Mouse (Mus musculus): ENCODE data around the gene Pid1. TPM values are rescaled to one million over a fixed set of nuclear protein-coding genes. Genes with fewer than 3 reads are reported as not detected.
"Not testable (repeated sequence)": the region's sequence is repeated elsewhere in the genome, so short reads cannot be mapped to it uniquely, and the experiment has no call there.

The Pid1 gene
- polyA plus RNA-seq, 1 experiment from 2014 or later, result 107 TPM

GRCm38 (mm10) chr1:84331861-84332260, 32.1 kb downstream of the Pid1 start:
- not testable (repeated sequence) for H3K9ac ChIP-seq (ENCODE audit: low read depth, low read length); H3K4me3 ChIP-seq (ENCODE audit: low read length); H3K27ac ChIP-seq (ENCODE audit: low read depth, low read length); H3K4me2 ChIP-seq (ENCODE audit: low read length); H3K36me3 ChIP-seq (ENCODE audit: control insufficient read depth, insufficient read depth, low read length); H3K4me1 ChIP-seq (ENCODE audit: control insufficient read depth, insufficient read depth, low read depth, low read length); ATAC-seq; H3K9me3 ChIP-seq (ENCODE audit: control insufficient read depth, low read length); H3K27me3 ChIP-seq (replicated peaks; ENCODE audit: control insufficient read depth, insufficient read depth, low read length)
- WGBS, result 80% methylated on average over 12 of the region's 12 CpGs

GRCm38 (mm10) chr1:84325309-84325708, 38.7 kb downstream of the Pid1 start:
- H3K9ac ChIP-seq (ENCODE audit: low read depth, low read length), result no peak overlapping the region
- no peak overlapping the region for H3K4me3 ChIP-seq (ENCODE audit: low read length)
- H3K4me1 ChIP-seq (ENCODE audit: control insufficient read depth, insufficient read depth, low read depth, low read length), result no peaks in the 10 kb centered on the region
- no peaks in the 10 kb centered on the region for H3K27me3 ChIP-seq (replicated peaks; ENCODE audit: control insufficient read depth, insufficient read depth, low read length)
- H3K9me3 ChIP-seq (ENCODE audit: control insufficient read depth, low read length), result no peaks in the 10 kb centered on the region
- 31% methylated on average over 3 of the region's 3 CpGs for WGBS
- no peak overlapping the region for H3K4me2 ChIP-seq (ENCODE audit: low read length)
- no peaks in the 10 kb centered on the region for H3K36me3 ChIP-seq (ENCODE audit: control insufficient read depth, insufficient read depth, low read length)
- no peak overlapping the region for H3K27ac ChIP-seq (ENCODE audit: low read depth, low read length)
- ATAC-seq, result no peak

GRCm38 (mm10) chr1:84321327-84321726, 42.7 kb downstream of the Pid1 start:
- 59% methylated on average over 4 of the region's 4 CpGs for WGBS
- Histone ChIP-seq H3K36me3 (ENCODE audit: control insufficient read depth, insufficient read depth, low read length) (no peaks in the 10 kb centered on the region), H3K27me3 (replicated peaks; ENCODE audit: control insufficient read depth, insufficient read depth, low read length) (no peaks in the 10 kb centered on the region), H3K9ac (ENCODE audit: low read depth, low read length) (no peak overlapping the region), H3K9me3 (ENCODE audit: control insufficient read depth, low read length) (no peaks in the 10 kb centered on the region), H3K4me2 (ENCODE audit: low read length) (no peak overlapping the region), H3K27ac (ENCODE audit: low read depth, low read length) (no peak overlapping the region), H3K4me1 (ENCODE audit: control insufficient read depth, insufficient read depth, low read depth, low read length) (no peaks in the 10 kb centered on the region), H3K4me3 (ENCODE audit: low read length) (no peak overlapping the region)
- ATAC-seq, result no peak

- H3K4me2 ChIP-seq (ENCODE audit: low read length), result no peak overlapping the region
- no peak overlapping the region for H3K4me3 ChIP-seq (ENCODE audit: low read length)
- no peak overlapping the region for H3K9ac ChIP-seq (ENCODE audit: low read depth, low read length)
- no peaks in the 10 kb centered on the region for H3K36me3 ChIP-seq (ENCODE audit: control insufficient read depth, insufficient read depth, low read length)
- no peaks in the 10 kb centered on the region for H3K4me1 ChIP-seq (ENCODE audit: control insufficient read depth, insufficient read depth, low read depth, low read length)
- no peak overlapping the region for H3K27ac ChIP-seq (ENCODE audit: low read depth, low read length)
- 84% methylated on average over 1 of the region's 1 CpGs for WGBS
- no peaks in the 10 kb centered on the region for H3K27me3 ChIP-seq (replicated peaks; ENCODE audit: control insufficient read depth, insufficient read depth, low read length)
- peaks cover 2% of the 10 kb centered on the region; the same call in 1 of the 2 replicates for H3K9me3 ChIP-seq (ENCODE audit: control insufficient read depth, low read length)
- no peak for ATAC-seq
Measured at GRCm38 (mm10) chr1:84318569-84318968, 45.4 kb downstream of the Pid1 start.

- Histone ChIP-seq H3K36me3 (ENCODE audit: control insufficient read depth, insufficient read depth, low read length) (no peaks in the 10 kb centered on the region), H3K27ac (ENCODE audit: low read depth, low read length) (no peak overlapping the region), H3K9me3 (ENCODE audit: control insufficient read depth, low read length) (peaks cover 2% of the 10 kb centered on the region; the same call in 1 of the 2 replicates), H3K4me1 (ENCODE audit: control insufficient read depth, insufficient read depth, low read depth, low read length) (no peaks in the 10 kb centered on the region), H3K4me3 (ENCODE audit: low read length) (no peak overlapping the region), H3K27me3 (replicated peaks; ENCODE audit: control insufficient read depth, insufficient read depth, low read length) (no peaks in the 10 kb centered on the region), H3K4me2 (ENCODE audit: low read length) (no peak overlapping the region), H3K9ac (ENCODE audit: low read depth, low read length) (no peak overlapping the region)
- no peak for ATAC-seq
- 95% methylated on average over 1 of the region's 1 CpGs for WGBS
Measured at GRCm38 (mm10) chr1:84317827-84318226, 46.2 kb downstream of the Pid1 start.

- 76% methylated on average over 2 of the region's 2 CpGs for WGBS
- Histone ChIP-seq H3K9me3 (ENCODE audit: control insufficient read depth, low read length) (no peaks in the 10 kb centered on the region), H3K36me3 (ENCODE audit: control insufficient read depth, insufficient read depth, low read length) (no peaks in the 10 kb centered on the region), H3K27me3 (replicated peaks; ENCODE audit: control insufficient read depth, insufficient read depth, low read length) (no peaks in the 10 kb centered on the region), H3K9ac (ENCODE audit: low read depth, low read length) (no peak overlapping the region), H3K4me2 (ENCODE audit: low read length) (no peak overlapping the region), H3K4me1 (ENCODE audit: control insufficient read depth, insufficient read depth, low read depth, low read length) (no peaks in the 10 kb centered on the region), H3K4me3 (ENCODE audit: low read length) (no peak overlapping the region), H3K27ac (ENCODE audit: low read depth, low read length) (no peak overlapping the region)
- ATAC-seq, result no peak
Measured at GRCm38 (mm10) chr1:84309966-84310460, 54.0 kb downstream of the Pid1 start.

- ATAC-seq, result no peak
- H3K9ac ChIP-seq (ENCODE audit: low read depth, low read length), result no peak overlapping the region
- no peaks in the 10 kb centered on the region for H3K4me1 ChIP-seq (ENCODE audit: control insufficient read depth, insufficient read depth, low read depth, low read length)
- H3K36me3 ChIP-seq (ENCODE audit: control insufficient read depth, insufficient read depth, low read length), result no peaks in the 10 kb centered on the region
- H3K4me2 ChIP-seq (ENCODE audit: low read length), result no peak overlapping the region
- H3K4me3 ChIP-seq (ENCODE audit: low read length), result no peak overlapping the region
- 81% methylated on average over 16 of the region's 16 CpGs for WGBS
- H3K27me3 ChIP-seq (replicated peaks; ENCODE audit: control insufficient read depth, insufficient read depth, low read length), result no peaks in the 10 kb centered on the region
- H3K27ac ChIP-seq (ENCODE audit: low read depth, low read length), result no peak overlapping the region
- H3K9me3 ChIP-seq (ENCODE audit: control insufficient read depth, low read length), result no peaks in the 10 kb centered on the region
Measured at GRCm38 (mm10) chr1:84305713-84306421, 58.1 kb downstream of the Pid1 start.

- Histone ChIP-seq H3K4me3 (ENCODE audit: low read length) (no peak overlapping the region), H3K4me1 (ENCODE audit: control insufficient read depth, insufficient read depth, low read depth, low read length) (no peaks in the 10 kb centered on the region), H3K27me3 (replicated peaks; ENCODE audit: control insufficient read depth, insufficient read depth, low read length) (no peaks in the 10 kb centered on the region), H3K9me3 (ENCODE audit: control insufficient read depth, low read length) (no peaks in the 10 kb centered on the region), H3K36me3 (ENCODE audit: control insufficient read depth, insufficient read depth, low read length) (no peaks in the 10 kb centered on the region), H3K9ac (ENCODE audit: low read depth, low read length) (no peak overlapping the region), H3K27ac (ENCODE audit: low read depth, low read length) (no peak overlapping the region), H3K4me2 (ENCODE audit: low read length) (no peak overlapping the region)
- no peak for ATAC-seq
- 73% methylated on average over 3 of the region's 3 CpGs for WGBS
Measured at GRCm38 (mm10) chr1:84302788-84303187, 61.2 kb downstream of the Pid1 start.

- H3K9ac ChIP-seq (ENCODE audit: low read depth, low read length), result no peak overlapping the region
- no peaks in the 10 kb centered on the region for H3K9me3 ChIP-seq (ENCODE audit: control insufficient read depth, low read length)
- no peak overlapping the region for H3K4me3 ChIP-seq (ENCODE audit: low read length)
- H3K27me3 ChIP-seq (replicated peaks; ENCODE audit: control insufficient read depth, insufficient read depth, low read length), result no peaks in the 10 kb centered on the region
- no peak overlapping the region for H3K4me2 ChIP-seq (ENCODE audit: low read length)
- no peak overlapping the region for H3K27ac ChIP-seq (ENCODE audit: low read depth, low read length)
- WGBS, result 76% methylated on average over 1 of the region's 1 CpGs
- ATAC-seq, result no peak
- no peaks in the 10 kb centered on the region for H3K36me3 ChIP-seq (ENCODE audit: control insufficient read depth, insufficient read depth, low read length)
- no peaks in the 10 kb centered on the region for H3K4me1 ChIP-seq (ENCODE audit: control insufficient read depth, insufficient read depth, low read depth, low read length)
Measured at GRCm38 (mm10) chr1:84299719-84300118, 64.3 kb downstream of the Pid1 start.
